Mouse (Mus musculus): ENCODE measurements around the gene Ptger4. TPM values are rescaled to one million over a fixed set of nuclear protein-coding genes. Genes with fewer than 3 reads are reported as not detected.
A peak's percentile ranks its signal among the peaks of the same experiment; 100 is the strongest.

Ptger4 gene
- total and polyA plus RNA-seq, 2 experiments = 0.09 to 0.65 TPM

GRCm38 (mm10) chr15:5239901-5240300 lies 4.1 kb downstream of the Ptger4 start:
- DNase-seq (ENCODE audit: extremely low read depth, low read depth, low spot score) = no peak
- Histone ChIP-seq H3K9ac (ENCODE audit: low read depth, low read length) (no peak overlapping the region), H3K27ac (replicated peaks; ENCODE audit: insufficient read depth, low read depth, low read length) (no peak overlapping the region), H3K4me3 (ENCODE audit: insufficient read depth, low read depth, low read length) (no peak overlapping the region), H3K4me1 (ENCODE audit: control insufficient read depth, insufficient read depth, low read length) (peaks cover 4% of the 10 kb centered on the region; the same call in 1 of the 2 replicates), H3K79me2 (ENCODE audit: control insufficient read depth, insufficient read depth, low read length) (no peaks in the 10 kb centered on the region), H3K36me3 (ENCODE audit: control insufficient read depth, insufficient read depth, low read length) (no peaks in the 10 kb centered on the region), H3K27me3 (ENCODE audit: control insufficient read depth, insufficient read depth, low read length) (peaks cover 11% of the 10 kb centered on the region)
- TF ChIP-seq CTCF (IDR thresholded peaks at IDR 0.05; ENCODE audit: low read depth, low read length) (no peak), POLR2A (IDR thresholded peaks at IDR 0.05; ENCODE audit: extremely low read depth, insufficient read depth, low read length) (no peak)
- 55% methylated on average over 6 of the region's 6 CpGs for WGBS

GRCm38 (mm10) chr15:5239361-5239760 lies 4.6 kb downstream of the Ptger4 start:
- peaks cover 4% of the 10 kb centered on the region; the same call in 1 of the 2 replicates for H3K4me1 ChIP-seq (ENCODE audit: control insufficient read depth, insufficient read depth, low read length)
- 73% methylated on average over 4 of the region's 4 CpGs for WGBS

GRCm38 (mm10) chr15:5238553-5238952 lies 5.4 kb downstream of the Ptger4 start:
- no peak for DNase-seq (ENCODE audit: extremely low read depth, low read depth, low spot score)
- no peaks in the 10 kb centered on the region for H3K36me3 ChIP-seq (ENCODE audit: control insufficient read depth, insufficient read depth, low read length)
- H3K27me3 ChIP-seq (ENCODE audit: control insufficient read depth, insufficient read depth, low read length) = peaks cover 8% of the 10 kb centered on the region
- peaks cover 4% of the 10 kb centered on the region; the same call in 1 of the 2 replicates for H3K4me1 ChIP-seq (ENCODE audit: control insufficient read depth, insufficient read depth, low read length)
- TF ChIP-seq POLR2A (IDR thresholded peaks at IDR 0.05; ENCODE audit: extremely low read depth, insufficient read depth, low read length) = no peak
- no peak for TF ChIP-seq CTCF (IDR thresholded peaks at IDR 0.05; ENCODE audit: low read depth, low read length)
- no peaks in the 10 kb centered on the region for H3K79me2 ChIP-seq (ENCODE audit: control insufficient read depth, insufficient read depth, low read length)
- H3K27ac ChIP-seq (replicated peaks; ENCODE audit: insufficient read depth, low read depth, low read length) = no peak overlapping the region
- no peak overlapping the region for H3K9ac ChIP-seq (ENCODE audit: low read depth, low read length)
- H3K4me3 ChIP-seq (ENCODE audit: insufficient read depth, low read depth, low read length) = no peak overlapping the region
- WGBS = 88% methylated on average over 4 of the region's 4 CpGs

More at GRCm38 (mm10) chr15:5239361-5239760, 4.6 kb downstream of the Ptger4 start:
- no peak overlapping the region for H3K27ac ChIP-seq (replicated peaks; ENCODE audit: insufficient read depth, low read depth, low read length)
- TF ChIP-seq POLR2A (IDR thresholded peaks at IDR 0.05; ENCODE audit: extremely low read depth, insufficient read depth, low read length) (no peak), CTCF (IDR thresholded peaks at IDR 0.05; ENCODE audit: low read depth, low read length) (no peak)
- H3K79me2 ChIP-seq (ENCODE audit: control insufficient read depth, insufficient read depth, low read length) = no peaks in the 10 kb centered on the region
- no peak overlapping the region for H3K9ac ChIP-seq (ENCODE audit: low read depth, low read length)
- DNase-seq (ENCODE audit: extremely low read depth, low read depth, low spot score) = no peak
- no peaks in the 10 kb centered on the region for H3K36me3 ChIP-seq (ENCODE audit: control insufficient read depth, insufficient read depth, low read length)
- H3K27me3 ChIP-seq (ENCODE audit: control insufficient read depth, insufficient read depth, low read length) = peaks cover 11% of the 10 kb centered on the region
- no peak overlapping the region for H3K4me3 ChIP-seq (ENCODE audit: insufficient read depth, low read depth, low read length)

- no peaks in the 10 kb centered on the region for H3K36me3 ChIP-seq (ENCODE audit: control insufficient read depth, insufficient read depth, low read length)
- H3K27ac ChIP-seq (replicated peaks; ENCODE audit: insufficient read depth, low read depth, low read length) = no peak overlapping the region
- no peak overlapping the region for H3K9ac ChIP-seq (ENCODE audit: low read depth, low read length)
Measured at GRCm38 (mm10) chr15:5238073-5238472, 5.9 kb downstream of the Ptger4 start.

DNA sequence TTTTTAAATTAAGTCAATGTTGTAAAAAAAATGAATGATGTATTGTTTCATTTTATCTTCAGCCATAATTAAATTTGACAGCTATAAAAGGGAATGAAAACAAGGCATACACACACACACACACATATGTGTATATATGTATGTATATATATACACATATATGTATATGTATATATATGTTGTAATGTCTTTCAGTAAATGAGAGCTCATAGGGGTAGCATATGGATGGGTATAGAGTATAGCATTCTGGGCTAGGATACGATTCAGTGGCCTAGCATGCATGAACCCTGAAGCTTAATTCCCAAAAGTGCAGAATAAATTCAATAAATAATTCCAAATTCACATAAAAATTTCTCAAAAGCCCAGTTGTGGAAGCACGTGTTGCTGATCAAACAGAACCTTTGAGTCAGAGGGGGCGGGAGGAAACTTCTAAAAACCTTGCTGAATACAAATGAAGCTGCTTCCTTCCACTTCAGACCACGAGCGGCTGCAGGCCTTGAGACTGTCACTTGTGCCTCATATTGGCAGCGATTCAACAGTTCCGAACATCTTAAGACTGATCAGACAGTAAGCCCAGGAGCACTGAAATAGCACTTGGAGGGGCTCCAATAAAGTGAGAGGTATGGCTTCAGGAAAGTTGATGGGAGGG lies 6.9 kb downstream of the Ptger4 start:
- DNase-seq (ENCODE audit: extremely low read depth, low read depth, low spot score) = no peak
- Histone ChIP-seq H3K36me3 (ENCODE audit: control insufficient read depth, insufficient read depth, low read length) (no peaks in the 10 kb centered on the region), H3K79me2 (ENCODE audit: control insufficient read depth, insufficient read depth, low read length) (no peaks in the 10 kb centered on the region), H3K27me3 (ENCODE audit: control insufficient read depth, insufficient read depth, low read length) (0 out of 2 replicates have a peak, but pooled peaks cover 2% of the 10 kb centered on the region), H3K4me3 (ENCODE audit: insufficient read depth, low read depth, low read length) (no peak overlapping the region), H3K27ac (replicated peaks; ENCODE audit: insufficient read depth, low read depth, low read length) (no peak overlapping the region), H3K9ac (ENCODE audit: low read depth, low read length) (no peak overlapping the region), H3K4me1 (ENCODE audit: control insufficient read depth, insufficient read depth, low read length) (peaks cover 4% of the 10 kb centered on the region; the same call in 1 of the 2 replicates)
- WGBS = 63% methylated on average over 7 of the region's 7 CpGs
- TF ChIP-seq POLR2A (IDR thresholded peaks at IDR 0.05; ENCODE audit: extremely low read depth, insufficient read depth, low read length) (no peak), CTCF (IDR thresholded peaks at IDR 0.05; ENCODE audit: low read depth, low read length) (no peak)

More at GRCm38 (mm10) chr15:5238073-5238472, 5.9 kb downstream of the Ptger4 start:
- 60% methylated on average over 7 of the region's 7 CpGs for WGBS
- Histone ChIP-seq H3K4me3 (ENCODE audit: insufficient read depth, low read depth, low read length) (no peak overlapping the region), H3K4me1 (ENCODE audit: control insufficient read depth, insufficient read depth, low read length) (peaks cover 4% of the 10 kb centered on the region; the same call in 1 of the 2 replicates), H3K27me3 (ENCODE audit: control insufficient read depth, insufficient read depth, low read length) (peaks cover 8% of the 10 kb centered on the region; the same call in 1 of the 2 replicates), H3K79me2 (ENCODE audit: control insufficient read depth, insufficient read depth, low read length) (no peaks in the 10 kb centered on the region)
- DNase-seq (ENCODE audit: extremely low read depth, low read depth, low spot score) = no peak
- TF ChIP-seq CTCF (IDR thresholded peaks at IDR 0.05; ENCODE audit: low read depth, low read length) = no peak
- no peak for TF ChIP-seq POLR2A (IDR thresholded peaks at IDR 0.05; ENCODE audit: extremely low read depth, insufficient read depth, low read length)

- DNase-seq (ENCODE audit: extremely low read depth, low read depth, low spot score) = peak; percentile 53
- Histone ChIP-seq H3K4me1 (ENCODE audit: control insufficient read depth, insufficient read depth, low read length) (peaks cover 4% of the 10 kb centered on the region; the same call in 1 of the 2 replicates), H3K4me3 (ENCODE audit: insufficient read depth, low read depth, low read length) (no peak overlapping the region), H3K27ac (replicated peaks; ENCODE audit: insufficient read depth, low read depth, low read length) (no peak overlapping the region), H3K36me3 (ENCODE audit: control insufficient read depth, insufficient read depth, low read length) (no peaks in the 10 kb centered on the region), H3K79me2 (ENCODE audit: control insufficient read depth, insufficient read depth, low read length) (no peaks in the 10 kb centered on the region), H3K27me3 (ENCODE audit: control insufficient read depth, insufficient read depth, low read length) (no peaks in the 10 kb centered on the region), H3K9ac (ENCODE audit: low read depth, low read length) (no peak overlapping the region)
- 14% methylated on average over 6 of the region's 6 CpGs for WGBS
- TF ChIP-seq CTCF (IDR thresholded peaks at IDR 0.05; ENCODE audit: low read depth, low read length) = peak; percentile 99
- TF ChIP-seq POLR2A (IDR thresholded peaks at IDR 0.05; ENCODE audit: extremely low read depth, insufficient read depth, low read length) = no peak
Measured at GRCm38 (mm10) chr15:5236538-5236937, 7.4 kb downstream of the Ptger4 start.

Measured in liver, adult 2 months (tissue).